Mouse (Mus musculus): Measurements from ENCODE around the gene Nt5c3b.

Gene Nt5c3b

DNA sequence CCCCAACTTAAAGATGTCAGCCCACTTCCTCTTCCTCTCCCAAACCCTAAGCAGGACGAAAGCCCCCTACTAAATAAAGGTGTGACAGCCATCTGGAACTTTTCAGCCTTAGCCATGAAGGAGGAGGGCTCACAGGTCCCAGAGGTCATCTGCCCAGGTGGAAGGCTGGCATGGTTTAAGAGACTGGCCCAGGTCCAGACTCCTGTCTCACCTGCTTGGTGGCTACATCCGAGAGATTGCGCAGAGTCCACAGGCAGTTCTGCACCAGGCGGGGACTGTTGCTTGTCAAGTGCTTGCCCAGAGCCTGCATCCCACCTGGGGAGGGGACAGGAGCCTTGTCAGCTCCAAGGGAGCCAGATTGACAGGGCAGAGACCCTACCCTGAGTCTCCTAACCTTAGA is 62.3 kb downstream of the Nt5c3b start:
- DNase-seq (ENCODE audit: low read depth, low spot score), result no peak

DNA sequence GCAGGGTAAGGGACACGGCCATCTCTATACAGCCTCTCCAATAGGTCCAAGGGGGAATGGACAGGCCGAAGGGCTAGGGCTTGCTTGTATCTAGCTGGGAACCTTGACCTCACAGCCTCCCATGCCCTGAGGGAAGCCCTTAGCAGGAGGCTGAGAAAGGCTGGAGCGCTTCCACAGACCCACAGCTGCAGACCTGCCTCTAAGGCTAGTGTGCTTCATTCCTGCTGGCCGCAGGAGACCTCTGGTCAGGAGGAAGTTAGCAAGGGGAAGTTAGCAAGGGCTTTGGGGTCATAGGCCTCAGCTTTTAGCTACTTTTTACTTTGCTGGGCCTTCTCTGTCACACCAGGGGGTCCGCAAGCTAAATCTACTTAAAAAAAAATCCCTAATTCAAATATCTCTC is 63.2 kb downstream of the Nt5c3b start:
- DNase-seq (ENCODE audit: low read depth, low spot score), result no peak

DNA sequence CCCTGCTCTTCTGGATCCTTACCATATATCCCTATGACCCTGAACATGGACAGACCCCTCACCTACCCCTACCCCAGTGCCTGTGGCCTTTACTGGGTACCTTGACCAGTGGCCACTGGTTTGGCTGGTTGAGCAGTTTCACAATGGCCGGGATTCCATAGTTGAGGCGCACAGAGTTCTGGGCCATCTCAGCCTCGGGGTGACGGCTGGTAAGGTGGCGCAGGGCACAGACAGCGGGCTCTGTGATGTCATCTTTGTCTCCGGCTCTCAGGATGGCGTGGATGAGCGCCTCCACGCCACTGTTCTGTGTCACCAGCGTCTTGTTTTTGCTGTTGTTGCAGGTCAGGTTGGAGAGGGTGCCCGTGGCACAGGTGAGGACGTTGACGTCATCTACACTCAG is 63.6 kb downstream of the Nt5c3b start:
- no peak for DNase-seq (ENCODE audit: low read depth, low spot score)

DNA sequence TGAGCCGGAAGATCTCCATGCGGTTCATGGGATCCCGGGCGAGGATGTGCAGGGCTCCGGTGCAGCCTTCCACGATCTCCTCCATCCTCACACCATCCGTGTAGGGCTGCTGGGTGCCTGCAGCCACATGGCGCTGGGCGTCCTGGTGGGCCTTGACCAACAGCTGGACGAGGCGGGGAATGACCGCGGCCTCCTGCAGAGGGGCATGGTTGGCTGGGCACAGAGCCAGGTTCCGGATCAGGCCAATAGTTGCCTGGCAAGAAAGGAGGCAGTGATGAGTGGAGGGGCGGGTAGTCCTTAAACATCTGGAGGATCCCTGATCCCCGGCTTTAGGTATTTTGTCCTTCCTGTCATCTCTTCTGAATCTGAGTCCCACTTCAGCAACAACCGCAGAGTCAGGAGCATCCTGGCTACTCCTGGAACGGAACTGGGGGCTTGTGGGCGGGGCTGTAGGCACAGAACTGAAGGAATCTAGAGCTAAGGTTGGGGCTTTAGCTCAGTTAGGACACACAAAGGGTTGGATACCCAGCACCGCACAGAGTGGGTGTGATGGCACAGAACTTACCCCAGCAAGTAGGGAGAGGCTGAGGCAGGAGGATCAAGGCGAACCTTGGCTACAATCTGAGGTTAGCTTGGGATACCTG is 64.7 kb downstream of the Nt5c3b start:
- DNase-seq (ENCODE audit: low read depth, low spot score), result no peak

DNA sequence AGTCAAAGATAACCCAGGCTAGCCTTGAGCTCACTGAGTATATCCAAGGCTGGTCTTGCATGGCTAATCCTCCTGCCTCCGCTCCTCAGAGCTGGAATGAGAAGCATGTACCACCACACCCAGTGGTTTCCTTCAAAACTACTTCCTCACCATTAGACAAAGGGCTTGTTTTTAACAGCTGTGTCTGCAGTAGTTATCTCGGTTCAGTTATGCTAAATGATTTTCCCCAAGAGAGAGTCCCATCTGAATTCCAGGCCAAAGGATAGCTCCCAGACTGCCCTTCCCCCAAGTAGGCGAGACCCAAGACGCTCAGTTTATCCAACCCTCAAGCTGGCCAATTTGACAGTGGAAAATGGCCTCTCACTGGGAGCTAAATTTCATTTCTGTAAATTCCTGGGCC is 65.6 kb downstream of the Nt5c3b start:
- DNase-seq (ENCODE audit: low read depth, low spot score), result no peak

DNA sequence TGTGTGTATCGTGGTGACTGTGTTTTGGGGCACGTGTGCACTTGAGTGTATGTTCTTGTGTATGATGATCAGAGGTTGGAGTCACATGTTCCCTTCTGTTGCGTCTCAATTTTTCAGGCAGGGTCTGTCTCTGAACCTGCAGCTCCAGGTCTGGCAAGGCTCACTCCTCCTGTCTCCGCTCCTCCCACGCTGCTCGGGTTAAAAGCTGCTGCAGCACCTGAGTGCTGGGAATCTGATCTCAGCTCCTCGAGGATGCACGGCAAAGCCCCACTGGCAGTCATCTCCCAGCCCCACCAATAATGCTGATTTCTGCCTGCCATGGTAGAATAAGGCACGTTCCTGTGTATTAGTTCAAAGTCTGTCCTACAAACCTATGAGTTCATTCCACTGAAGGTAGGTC is 66.5 kb downstream of the Nt5c3b start:
- DNase-seq (ENCODE audit: low read depth, low spot score), result no peak
